Mouse (Mus musculus): ENCODE data around the gene Shroom4.

- TF ChIP-seq POLR2A (IDR thresholded peaks at IDR 0.05; ENCODE audit: borderline replicate concordance, extremely low read depth, insufficient read depth, insufficient read length, poor library complexity, severe bottlenecking) (no peak), CTCF (IDR thresholded peaks at IDR 0.05; ENCODE audit: borderline replicate concordance, extremely low read depth, insufficient read depth, insufficient read length) (no peak)
Observed at GRCm38 (mm10) chrX:6658820-6659324, 259.2 kb downstream of the Shroom4 start.

Data from brain, embryonic 14.5 days (tissue).